Mouse (Mus musculus): ENCODE data around the gene Mill2.
A peak's percentile ranks its signal among the peaks of the same experiment; 100 is the strongest.

DNA sequence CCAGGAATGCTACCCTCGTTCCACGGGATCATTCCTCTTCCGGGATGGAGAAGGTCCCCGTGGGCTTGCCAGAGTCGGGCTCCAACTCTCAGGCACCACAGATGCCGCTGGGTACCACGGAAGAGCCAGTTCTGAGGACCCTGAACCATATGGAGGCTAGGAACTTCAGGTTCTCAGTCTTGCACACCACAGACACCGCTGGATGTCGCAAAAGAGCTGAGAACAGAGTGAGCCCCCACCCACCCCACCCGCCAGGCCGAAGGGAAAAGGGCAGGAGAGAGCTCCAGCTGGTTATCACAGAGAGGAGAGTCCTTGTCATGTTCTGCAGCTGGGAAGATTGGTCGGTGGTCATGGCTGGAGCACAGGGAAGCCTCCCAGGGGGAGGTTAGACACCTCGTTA is 7.5 kb upstream of the Mill2 start:
- TF ChIP-seq CTCF (IDR thresholded peaks at IDR 0.05; ENCODE audit: insufficient read depth, low read length): peak; percentile 34
- no peak for TF ChIP-seq POLR2A (IDR thresholded peaks at IDR 0.05; ENCODE audit: borderline replicate concordance, extremely low read depth, low read depth, low read length)

All from lung, adult 2 months (tissue).